Mouse (Mus musculus) C2C12 (cell line): ENCODE measurements at regions not wholly inside any gene's neighbourhood (a gene's known extent, or its start where the extent isn't known, plus 50 kb on each side); places are given as distances from the start of the nearest gene placed in this dataset.

ENCODE experiments used
- CTCF ChIP-seq: IDR thresholded peaks from one replicate; pipeline ENCODE4 v1.5.1; 2011; ENCODE audit not compliant: control insufficient read depth, insufficient read depth, insufficient read length
- USF1 ChIP-seq: IDR thresholded peaks from one replicate; pipeline ENCODE4 v1.6.1; 2011; ENCODE audit warnings: low read depth, mild to moderate bottlenecking, control low read depth, moderate library complexity

DNA sequence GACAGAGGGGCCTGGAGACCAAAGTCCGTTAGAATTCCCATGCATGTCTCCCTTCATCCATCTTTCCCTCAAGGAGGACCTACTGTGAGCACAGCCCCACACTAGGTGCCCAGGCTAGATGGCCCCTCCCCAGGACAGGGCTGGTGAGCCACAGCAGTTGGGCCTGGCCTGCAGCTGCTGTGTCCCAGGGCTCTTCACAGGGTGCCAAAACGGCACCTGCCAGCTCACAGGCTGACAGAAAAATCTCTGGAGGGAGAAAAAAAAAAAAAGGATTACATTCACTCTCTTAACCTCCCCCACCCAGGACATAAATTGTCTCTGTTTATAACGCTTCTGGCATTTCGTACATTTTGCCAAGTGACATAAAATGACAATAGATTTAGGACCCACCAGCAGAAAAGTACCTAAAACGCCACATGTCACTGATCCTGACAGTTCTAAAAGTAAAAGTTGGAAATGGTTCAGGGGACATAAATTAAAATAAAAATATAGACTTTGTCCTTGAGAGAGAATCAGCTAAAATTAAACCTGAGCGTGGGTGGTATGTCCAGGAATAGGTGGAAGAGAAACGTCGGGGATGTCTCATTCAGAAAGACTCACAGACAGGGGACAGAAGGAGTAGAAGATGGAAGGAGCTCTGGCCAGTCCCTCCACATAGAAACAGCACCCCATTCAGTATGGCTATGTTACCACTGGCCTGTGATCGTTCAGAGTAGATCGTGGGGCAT lies 212.5 kb downstream of the Cryba4 start:
- no peak for TF ChIP-seq CTCF
- no peak for TF ChIP-seq USF1
